In genomic region chr8:62950709-62951108, GRCm38 (mm10) we compare ENCODE assay signal across 9 mouse cellular contexts. TPM values are rescaled to one million over a fixed set of nuclear protein-coding genes. Genes with fewer than 3 reads are reported as not detected.
DNase-seq lines count a peak whose midpoint lies in the region; ATAC-seq and TF ChIP-seq lines count a peak whose summit lies in the region.
"Had no signal": no experiment of that assay in that cellular context is flagged by ENCODE, and none has a peak within 500 bp of the region (broad histone marks: within the 10 kb centered on the region; RNA-seq: fewer than 3 reads in every experiment).

Gene Spock3, plus strand, starts transcription at chr8:62951009.

- H3K9ac ChIP-seq in forebrain, embryonic 12.5 days, result peak within 1 kb of the TSS; percentile 64
- H3K9ac ChIP-seq in midbrain, postnatal 0 days (replicated peaks; ENCODE audit: low read length, poor library complexity, severe bottlenecking), result peak within 1 kb of the TSS; percentile 83

- H3K4me2 ChIP-seq in forebrain, embryonic 12.5 days, result peak within 1 kb of the TSS; percentile 92
- peak within 1 kb of the TSS; percentile 74 for H3K4me2 ChIP-seq in midbrain, postnatal 0 days (ENCODE audit: low read depth, low read length, poor library complexity, severe bottlenecking)

- H3K4me3 ChIP-seq in layer of hippocampus, adult 2 months, result peak within 1 kb of the TSS; percentile 64
- peak within 1 kb of the TSS; percentile 58 for H3K4me3 ChIP-seq in forebrain, embryonic 12.5 days (replicated peaks)
- peak within 1 kb of the TSS; percentile 63 for H3K4me3 ChIP-seq in midbrain, postnatal 0 days (ENCODE audit: low read depth, low read length)

- peak within 1 kb of the TSS; percentile 86 for H3K27ac ChIP-seq in layer of hippocampus, adult 2 months
- H3K27ac ChIP-seq in forebrain, embryonic 12.5 days, result no peak within 1 kb of the TSS; the same call in 1 of the 2 replicates
- peak within 1 kb of the TSS; percentile 65 for H3K27ac ChIP-seq in midbrain, postnatal 0 days (ENCODE audit: low read depth, low read length)

- no peak for DNase-seq in layer of hippocampus, adult 2 months (ENCODE audit: low spot score in 2 of 2)
- no peak for DNase-seq in layer of hippocampus, adult 9-11 months
- no peak for DNase-seq in layer of hippocampus, postnatal 36 days
- no peak for DNase-seq in midbrain, postnatal 0 days (ENCODE audit: low spot score)
- no peak for DNase-seq in spleen, postnatal 36 days (ENCODE audit: low spot score in 2 of 2)
- no peak for DNase-seq in ovary, adult 18-20 months (ENCODE audit: low spot score)
- DNase-seq: gastrocnemius, postnatal 25 days had no signal

- ATAC-seq in forebrain, embryonic 12.5 days (ENCODE audit: low FRiP score), result no peak
- no peak for ATAC-seq in midbrain, postnatal 0 days (ENCODE audit: low FRiP score)
- ATAC-seq in inflammation-experienced regulatory T-cells, adult 6 months, result no peak

- H3K27me3 ChIP-seq in forebrain, embryonic 12.5 days, result no peaks in the 10 kb centered on the region
- H3K27me3 ChIP-seq in midbrain, postnatal 0 days (ENCODE audit: insufficient read depth, low read length), result no peaks in the 10 kb centered on the region

- TF ChIP-seq CTCF in layer of hippocampus, adult 2 months (conservative IDR thresholded peaks at IDR 0.05), result no peak
- TF ChIP-seq CTCF in midbrain, postnatal 0 days (IDR thresholded peaks at IDR 0.05), result no peak

- no peaks in the 10 kb centered on the region for H3K9me3 ChIP-seq in forebrain, embryonic 12.5 days
- H3K9me3 ChIP-seq in midbrain, postnatal 0 days (ENCODE audit: low read length), result no peaks in the 10 kb centered on the region

- H3K4me1 ChIP-seq in forebrain, embryonic 12.5 days, result peaks cover 4% of the 10 kb centered on the region; the same call in 1 of the 2 replicates
- H3K4me1 ChIP-seq in midbrain, postnatal 0 days (ENCODE audit: insufficient read depth, low read length), result no peaks in the 10 kb centered on the region

- 39% methylated on average over 2 of the region's 2 CpGs for WGBS in forebrain, embryonic 12.5 days
- 44% methylated on average over 2 of the region's 2 CpGs for WGBS in midbrain, postnatal 0 days

- H3K36me3 ChIP-seq in forebrain, embryonic 12.5 days (replicated peaks), result no peaks in the 10 kb centered on the region
- no peaks in the 10 kb centered on the region for H3K36me3 ChIP-seq in midbrain, postnatal 0 days (ENCODE audit: insufficient read depth, low read length)

RNA-seq across cellular contexts. Expression of gene Spock3, which starts in this region (rescaled TPM):
- total RNA-seq in layer of hippocampus, adult 2 months (2021), result 10 to 100 TPM; 56.5 to 60.8 TPM
- polyA plus RNA-seq in forebrain, embryonic 12.5 days (2016; fragmentation: Nextera tagmentation; extraction: Ambion mirVana), result 8.7 and 9.0 TPM in 2 replicates
- 10 to 100 TPM; 54.9 to 56.4 TPM for total RNA-seq in layer of hippocampus, postnatal 36 days (2021)
- total RNA-seq in midbrain, postnatal 0 days (2014; rRNA removed), result 63.4 and 73.5 TPM in 2 replicates
- polyA plus RNA-seq in midbrain, postnatal 0 days (2015; fragmentation: Nextera tagmentation; extraction: Ambion mirVana), result 91.7 and 92.2 TPM in 2 replicates
- polyA plus RNA-seq in inflammation-experienced regulatory T-cells, adult 6 months (2017; shearing (Covaris generic)), result not detected
